Mouse (Mus musculus) hindbrain, embryonic 10.5 days (tissue): ENCODE measurements around the gene Ssr1. TPM values are rescaled to one million over a fixed set of nuclear protein-coding genes. Genes with fewer than 3 reads are reported as not detected.

ENCODE experiments used
- DNase-seq: peaks from one replicate; pipeline ENCODE4 v3.0.0-alpha.2; 2017; ENCODE audit warnings: low spot score
- H3K27ac ChIP-seq: fragments of 300-500 bp; sonication (generic); 2 replicates; pipeline ENCODE4 v1.5.1; 2016; ENCODE audit warnings: mild to moderate bottlenecking, moderate library complexity
- H3K27me3 ChIP-seq: fragments of 300-500 bp; sonication (generic); 2 replicates; pipeline ENCODE4 v1.6.1; 2016; ENCODE audit warnings: mild to moderate bottlenecking; ENCODE audit not compliant: poor library complexity, insufficient read depth, severe bottlenecking
- H3K36me3 ChIP-seq: fragments of 300-500 bp; sonication (generic); 2 replicates; pipeline ENCODE4 v1.6.1; 2016; ENCODE audit warnings: mild to moderate bottlenecking, moderate library complexity
- H3K4me1 ChIP-seq: fragments of 300-500 bp; sonication (generic); replicated peaks from 2 replicates; pipeline ENCODE4 v1.6.1; 2016; ENCODE audit warnings: mild to moderate bottlenecking
- H3K4me3 ChIP-seq: fragments of 300-500 bp; sonication (generic); 2 replicates; pipeline ENCODE4 v1.5.1; 2016; ENCODE audit warnings: mild to moderate bottlenecking, moderate library complexity
- H3K9me3 ChIP-seq: fragments of 300-500 bp; sonication (generic); 2 replicates; pipeline ENCODE4 v1.6.1; 2016; ENCODE audit warnings: mild to moderate bottlenecking, moderate library complexity
- WGBS: fragments of 180-500 bp; shearing (Covaris S2); methylation state at CpG from one replicate; pipeline ENCODE4 v1.1.7; 2016; 5-methylcytosine and 5-hydroxymethylcytosine counted together
- polyA plus RNA-seq: library from polyadenylated mRNA; unstranded; fragments of >200 nt; fragmentation: Nextera tagmentation; extraction: Ambion mirVana; gene quantifications from 2 replicates; pipeline ENCODE4 v1.2.1, GENCODE M21; 2016

Gene Ssr1
- 83.6 and 103 TPM in 2 replicates for polyA plus RNA-seq

DNA sequence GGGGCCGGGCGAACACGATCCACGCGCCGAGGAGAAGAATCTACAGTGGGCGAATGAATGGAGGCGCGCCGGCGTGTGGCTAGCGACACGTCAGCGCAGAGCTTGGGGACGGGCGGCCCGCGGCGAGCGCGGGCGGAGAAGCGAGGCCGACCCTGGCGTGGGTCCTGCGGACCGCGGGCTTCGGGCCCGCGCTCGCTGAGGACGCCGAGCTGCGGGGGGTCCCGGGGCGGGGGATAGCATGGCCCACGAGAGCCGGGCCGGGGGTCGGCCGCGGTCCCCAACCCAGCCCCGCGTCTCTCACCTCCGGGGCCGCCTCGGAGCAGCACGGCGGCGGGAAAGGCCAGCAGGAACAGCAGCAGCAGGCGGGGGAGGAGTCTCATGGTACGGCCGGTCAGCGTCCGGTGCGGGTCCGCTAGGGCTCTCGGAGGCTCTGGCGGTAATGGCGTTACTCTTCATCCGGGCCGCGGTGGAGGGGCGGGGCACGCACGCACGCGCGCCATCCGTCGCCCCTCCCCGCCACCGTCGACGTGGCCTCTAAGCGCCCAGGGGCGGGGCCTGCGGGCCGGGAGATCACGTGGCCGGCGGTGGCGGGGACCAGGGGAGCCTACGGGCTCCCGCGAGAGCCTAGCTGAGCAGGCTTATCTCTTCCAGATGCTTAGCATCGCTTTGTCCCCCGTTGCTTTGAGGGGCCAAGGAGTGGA is at the start of gene Ssr1:
Ssr1 (minus strand) TSS at position 514 of the 701 bp plus-strand sequence.
- H3K27me3 ChIP-seq, result 0 out of 2 replicates have a peak, but pooled peaks cover 2% of the 10 kb centered on the region
- H3K27ac ChIP-seq, result peak within 1 kb of the TSS; percentile 98
- H3K4me1 ChIP-seq, result peaks cover 14% of the 10 kb centered on the region
- DNase-seq, result peak; percentile 94
- H3K9me3 ChIP-seq, result no peaks in the 10 kb centered on the region
- peaks cover 31% of the 10 kb centered on the region for H3K36me3 ChIP-seq
- under 1% methylated on average over 88 of the region's 89 CpGs for WGBS
- H3K4me3 ChIP-seq, result peak within 1 kb of the TSS; percentile 94

GRCm38 (mm10) chr13:38037811-38038210 is 43.8 kb upstream of the Ssr1 start:
- Histone ChIP-seq H3K4me3 (peak overlapping the region; percentile 95), H3K36me3 (peaks cover 35% of the 10 kb centered on the region), H3K27me3 (no peaks in the 10 kb centered on the region), H3K27ac (peak overlapping the region; percentile 89), H3K9me3 (no peaks in the 10 kb centered on the region), H3K4me1 (peaks cover 20% of the 10 kb centered on the region)
- DNase-seq, result no peak
- 59% methylated on average over 12 of the region's 12 CpGs for WGBS

- under 1% methylated on average over 47 of the region's 47 CpGs for WGBS
- Histone ChIP-seq H3K36me3 (peaks cover 28% of the 10 kb centered on the region), H3K4me3 (peak within 1 kb of the TSS; percentile 95), H3K4me1 (peaks cover 20% of the 10 kb centered on the region), H3K27me3 (no peaks in the 10 kb centered on the region), H3K27ac (peak within 1 kb of the TSS; percentile 89), H3K9me3 (no peaks in the 10 kb centered on the region)
- DNase-seq, result peak; percentile 98
Measured at GRCm38 (mm10) chr13:38037044-38037687, 43.1 kb upstream of the Ssr1 start, which contains the start of gene Cage1. TSS of gene Cage1 (minus strand) at chr13:38037069.

- peak within 1 kb of the TSS; percentile 89 for H3K27ac ChIP-seq
- 13% methylated on average over 37 of the region's 37 CpGs for WGBS
- peak; percentile 6 for DNase-seq
Measured at GRCm38 (mm10) chr13:38036343-38037043, 42.5 kb upstream of the Ssr1 start, which contains the start of gene Riok1. TSS of gene Riok1 (plus strand) at chr13:38036995.

DNA sequence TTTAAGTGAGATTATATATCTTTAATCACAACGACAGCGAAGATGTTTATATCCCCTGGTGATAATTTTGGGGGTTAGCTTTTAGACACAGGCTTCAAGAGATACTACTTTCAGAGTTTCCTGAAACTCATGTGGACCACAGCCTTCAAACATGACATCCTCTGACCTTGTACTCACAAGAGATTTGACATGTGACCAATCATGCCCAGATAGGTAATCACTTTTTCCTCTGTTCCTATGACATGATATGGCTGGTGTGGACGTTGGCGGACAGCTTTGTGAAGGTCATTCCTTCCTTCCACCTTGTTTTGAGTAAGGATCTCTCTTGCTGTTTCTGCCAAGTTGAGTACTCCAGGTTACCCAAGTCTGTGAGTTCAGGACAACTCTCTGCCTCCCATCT is 34.4 kb upstream of the Ssr1 start:
- Histone ChIP-seq H3K4me3 (no peak overlapping the region), H3K4me1 (no peaks in the 10 kb centered on the region), H3K36me3 (no peaks in the 10 kb centered on the region), H3K27me3 (no peaks in the 10 kb centered on the region), H3K9me3 (no peaks in the 10 kb centered on the region), H3K27ac (no peak overlapping the region)
- no peak for DNase-seq
- 83% methylated on average over 4 of the region's 4 CpGs for WGBS

More at GRCm38 (mm10) chr13:38036343-38037043, 42.5 kb upstream of the Ssr1 start, which contains the start of gene Riok1:
- Histone ChIP-seq H3K9me3 (no peaks in the 10 kb centered on the region), H3K27me3 (no peaks in the 10 kb centered on the region), H3K4me1 (peaks cover 20% of the 10 kb centered on the region), H3K4me3 (peak within 1 kb of the TSS; percentile 95), H3K36me3 (peaks cover 22% of the 10 kb centered on the region)

DNA sequence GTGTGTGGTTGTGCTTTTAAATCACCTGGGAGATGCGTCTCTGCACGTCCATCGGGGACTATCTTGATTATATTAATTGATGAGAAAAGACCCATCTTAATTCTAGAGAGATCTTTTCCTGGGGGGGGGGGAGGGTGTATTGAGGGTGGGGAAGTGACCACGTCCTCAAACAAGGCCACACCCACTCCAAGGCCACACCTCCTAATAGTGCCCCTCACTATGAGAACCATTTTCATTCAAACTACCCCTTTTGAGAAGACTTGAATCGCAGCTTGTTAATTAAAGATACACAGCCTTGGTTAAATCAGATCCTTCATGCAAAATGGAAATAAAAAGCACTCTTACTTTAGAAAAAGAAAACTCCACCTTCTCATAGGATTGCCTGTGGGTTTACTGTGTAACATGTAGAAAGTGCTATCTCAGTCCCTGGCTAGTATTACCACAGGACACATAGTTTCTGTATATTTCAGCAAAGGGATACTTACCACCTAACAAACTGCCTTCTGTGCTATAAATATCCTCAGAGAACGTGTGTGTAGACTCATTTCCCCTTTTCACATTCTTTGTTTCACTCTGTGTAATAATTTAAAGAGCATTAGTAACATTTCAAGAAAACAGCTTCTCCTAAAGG is 33.7 kb upstream of the Ssr1 start:
- H3K36me3 ChIP-seq, result no peaks in the 10 kb centered on the region
- no peaks in the 10 kb centered on the region for H3K9me3 ChIP-seq
- WGBS, result 66% methylated on average over 6 of the region's 6 CpGs
- no peaks in the 10 kb centered on the region for H3K27me3 ChIP-seq
- no peaks in the 10 kb centered on the region for H3K4me1 ChIP-seq
- H3K4me3 ChIP-seq, result no peak overlapping the region
- H3K27ac ChIP-seq, result no peak overlapping the region
- no peak for DNase-seq

DNA sequence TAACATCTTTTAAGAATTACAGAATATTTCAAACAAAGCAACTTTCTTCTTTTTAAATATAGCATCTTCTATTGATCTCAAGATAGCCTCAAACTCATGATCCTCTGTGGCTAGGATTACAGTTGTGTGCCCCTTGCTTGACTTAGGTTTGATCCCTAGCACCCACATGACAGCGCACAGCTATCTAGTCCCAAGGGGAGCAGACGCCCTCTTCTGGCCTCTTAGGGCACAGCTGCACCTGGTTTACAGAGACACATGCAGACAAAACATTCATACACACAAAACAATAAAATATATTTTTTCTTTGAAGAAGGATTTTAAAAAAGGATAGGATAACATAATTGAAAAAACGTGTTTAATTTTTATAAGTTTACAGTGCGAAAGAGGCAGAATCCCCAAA is 31.9 kb upstream of the Ssr1 start:
- 36% methylated on average over 4 of the region's 4 CpGs for WGBS
- Histone ChIP-seq H3K36me3 (no peaks in the 10 kb centered on the region), H3K4me1 (no peaks in the 10 kb centered on the region)

GRCm38 (mm10) chr13:38018791-38019190 is 24.8 kb upstream of the Ssr1 start:
- H3K27me3 ChIP-seq, result no peaks in the 10 kb centered on the region
- no peak overlapping the region for H3K27ac ChIP-seq
- DNase-seq, result no peak
- WGBS, result 71% methylated on average over 3 of the region's 3 CpGs
- H3K9me3 ChIP-seq, result 0 out of 2 replicates have a peak, but pooled peaks cover 5% of the 10 kb centered on the region
- H3K4me3 ChIP-seq, result no peak overlapping the region
- no peaks in the 10 kb centered on the region for H3K36me3 ChIP-seq
- H3K4me1 ChIP-seq, result no peaks in the 10 kb centered on the region

More for the DNA sequence above, 31.9 kb upstream of the Ssr1 start:
- Histone ChIP-seq H3K27me3 (no peaks in the 10 kb centered on the region), H3K27ac (no peak overlapping the region), H3K9me3 (no peaks in the 10 kb centered on the region), H3K4me3 (no peak overlapping the region)
- DNase-seq, result no peak

GRCm38 (mm10) chr13:38015591-38015990 is 21.6 kb upstream of the Ssr1 start:
- 89% methylated on average over 4 of the region's 4 CpGs for WGBS

GRCm38 (mm10) chr13:38012436-38012835 is 18.4 kb upstream of the Ssr1 start:
- 86% methylated on average over 5 of the region's 5 CpGs for WGBS

More at GRCm38 (mm10) chr13:38015591-38015990, 21.6 kb upstream of the Ssr1 start:
- H3K4me3 ChIP-seq, result no peak overlapping the region
- H3K4me1 ChIP-seq, result no peaks in the 10 kb centered on the region
- DNase-seq, result no peak
- no peak overlapping the region for H3K27ac ChIP-seq
- no peaks in the 10 kb centered on the region for H3K36me3 ChIP-seq
- no peaks in the 10 kb centered on the region for H3K27me3 ChIP-seq
- H3K9me3 ChIP-seq, result 0 out of 2 replicates have a peak, but pooled peaks cover 5% of the 10 kb centered on the region

DNA sequence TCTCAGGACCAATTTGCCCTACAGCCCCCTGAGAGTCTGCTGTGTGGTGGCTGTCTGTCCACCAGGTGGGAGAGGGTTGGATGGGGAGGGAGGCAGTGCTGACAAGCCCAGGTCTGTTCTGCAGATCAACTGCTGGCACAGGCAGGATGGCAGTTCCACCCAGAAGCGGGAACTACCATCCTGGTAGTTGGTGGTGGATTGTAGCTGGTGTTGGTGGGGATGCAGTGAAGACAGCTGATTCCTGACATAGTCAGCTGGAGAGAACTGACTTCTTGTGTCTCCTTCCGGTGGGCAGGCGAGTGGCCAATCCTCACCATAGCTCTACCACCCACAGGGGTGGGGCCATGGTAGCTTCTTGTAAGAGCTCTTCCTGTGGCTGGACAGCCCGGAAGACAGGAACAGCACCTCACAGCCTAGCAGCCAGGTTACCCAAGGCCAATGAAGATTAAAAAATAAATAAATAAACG is 16.5 kb upstream of the Ssr1 start:
- H3K4me3 ChIP-seq, result no peak overlapping the region
- no peak for DNase-seq
- 85% methylated on average over 5 of the region's 5 CpGs for WGBS

More at GRCm38 (mm10) chr13:38012436-38012835, 18.4 kb upstream of the Ssr1 start:
- H3K27me3 ChIP-seq, result no peaks in the 10 kb centered on the region
- H3K27ac ChIP-seq, result no peak overlapping the region
- DNase-seq, result no peak
- no peaks in the 10 kb centered on the region for H3K4me1 ChIP-seq
- H3K4me3 ChIP-seq, result no peak overlapping the region
- H3K9me3 ChIP-seq, result no peaks in the 10 kb centered on the region
- H3K36me3 ChIP-seq, result no peaks in the 10 kb centered on the region

GRCm38 (mm10) chr13:38009721-38010408 is 15.8 kb upstream of the Ssr1 start:
- H3K9me3 ChIP-seq, result no peaks in the 10 kb centered on the region
- H3K4me3 ChIP-seq, result no peak overlapping the region
- DNase-seq, result no peak
- H3K4me1 ChIP-seq, result no peaks in the 10 kb centered on the region
- H3K27ac ChIP-seq, result no peak overlapping the region
- WGBS, result 92% methylated on average over 5 of the region's 5 CpGs
- no peaks in the 10 kb centered on the region for H3K36me3 ChIP-seq
- no peaks in the 10 kb centered on the region for H3K27me3 ChIP-seq

More for the DNA sequence above, 16.5 kb upstream of the Ssr1 start:
- Histone ChIP-seq H3K27me3 (no peaks in the 10 kb centered on the region), H3K9me3 (no peaks in the 10 kb centered on the region), H3K4me1 (no peaks in the 10 kb centered on the region), H3K27ac (no peak overlapping the region), H3K36me3 (no peaks in the 10 kb centered on the region)
